Mouse (Mus musculus): ENCODE results near the gene Jmjd6.

DNA sequence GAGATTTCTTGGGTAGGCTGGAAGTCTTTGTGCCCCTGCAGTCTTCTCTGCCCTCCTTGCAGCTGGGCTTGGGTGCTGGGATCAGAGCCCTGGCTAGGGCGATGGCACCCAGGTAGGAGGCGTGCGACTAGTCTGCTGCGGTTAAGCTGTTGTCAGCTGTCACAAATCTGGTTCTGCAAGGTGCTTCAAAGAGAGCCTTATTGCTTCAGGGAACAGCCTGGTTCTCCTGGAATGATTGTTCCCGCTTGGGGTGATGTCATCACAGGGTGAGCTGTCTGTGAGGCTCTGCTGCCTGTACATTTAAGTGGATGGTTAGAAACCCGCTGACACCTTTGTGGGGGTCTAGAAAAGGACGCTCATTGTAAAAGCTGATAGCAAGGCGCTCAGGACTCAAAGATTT, 26.0 kb upstream of the Jmjd6 start:
- TF ChIP-seq POLR2A (IDR thresholded peaks at IDR 0.05; ENCODE audit: borderline replicate concordance, insufficient read depth, low read length) = no peak
- TF ChIP-seq CTCF (IDR thresholded peaks at IDR 0.05; ENCODE audit: borderline replicate concordance, insufficient read depth, low read depth, low read length) = no peak

All from cerebellum, adult 2 months (tissue).